Mouse (Mus musculus) MEL (cell line): ENCODE results near the gene Tmem114. TPM values are rescaled to one million over a fixed set of nuclear protein-coding genes. Genes with fewer than 3 reads are reported as not detected.

Experiments used
- DNase-seq: peaks from one replicate; pipeline ENCODE4 v3.0.0; 2011; ENCODE audit warnings: low read depth, low spot score
- H3K27ac ChIP-seq: 2 replicates; pipeline ENCODE4 v1.5.1; 2012; ENCODE audit warnings: low read depth, mild to moderate bottlenecking, control low read depth, low read length, moderate library complexity; ENCODE audit not compliant: control insufficient read depth
- H3K27me3 ChIP-seq, 2 experiments: fragments of 150-350 bp in 1 of 2; sonication (generic) in 1 of 2; 2 replicates each; pipeline ENCODE4 v1.6.1; 2012; ENCODE audit warnings: low read length in 2 of 2, mild to moderate bottlenecking in 2 of 2, improper control_type of control experiment in 1 of 2, moderate library complexity in 1 of 2; ENCODE audit not compliant: insufficient read depth in 2 of 2, control insufficient read depth in 1 of 2
- H3K36me3 ChIP-seq, 2 experiments: 2 replicates each; pipeline ENCODE4 v1.6.1; 2012 to 2014; ENCODE audit warnings: low read length in 2 of 2, improper control_type of control experiment in 1 of 2, inconsistent platforms in 1 of 2, mild to moderate bottlenecking in 1 of 2; ENCODE audit not compliant: insufficient read depth in 2 of 2, control insufficient read depth in 1 of 2
- H3K4me1 ChIP-seq, 2 experiments: fragments of 150-350 bp in 1 of 2; sonication (generic) in 1 of 2; 2 replicates each; pipeline ENCODE4 v1.6.1; 2012; ENCODE audit warnings: low read length in 2 of 2, improper control_type of control experiment in 1 of 2, mild to moderate bottlenecking in 1 of 2; ENCODE audit not compliant: insufficient read depth in 2 of 2, control insufficient read depth in 1 of 2
- H3K4me3 ChIP-seq, 2 experiments: fragments of 150-350 bp in 1 of 2; sonication (generic) in 1 of 2; 2 replicates each; pipeline ENCODE4 v1.5.1; 2012; ENCODE audit warnings: low read depth in 2 of 2, low read length in 2 of 2, mild to moderate bottlenecking in 2 of 2, moderate library complexity in 2 of 2, control low read depth in 1 of 2, improper control_type of control experiment in 1 of 2; ENCODE audit not compliant: control insufficient read depth in 1 of 2, insufficient read depth in 1 of 2
- H3K79me2 ChIP-seq: 2 replicates; pipeline ENCODE4 v1.6.1; 2012; ENCODE audit warnings: mild to moderate bottlenecking, low read length, moderate library complexity; ENCODE audit not compliant: control insufficient read depth, poor library complexity, insufficient read depth
- H3K9ac ChIP-seq: 2 replicates; pipeline ENCODE4 v1.6.1; 2012; ENCODE audit warnings: low read depth, mild to moderate bottlenecking, control low read depth, low read length, moderate library complexity; ENCODE audit not compliant: control insufficient read depth, poor library complexity, severe bottlenecking
- H3K9me3 ChIP-seq: fragments of 150-350 bp; sonication (generic); replicated peaks from 2 replicates; pipeline ENCODE4 v1.6.1; 2012; ENCODE audit warnings: mild to moderate bottlenecking, low read length, improper control_type of control experiment, moderate library complexity; ENCODE audit not compliant: insufficient read depth
- HCFC1 ChIP-seq: IDR thresholded peaks from 2 replicates; pipeline ENCODE4 v1.6.1; 2012; ENCODE audit warnings: low read depth, mild to moderate bottlenecking, inconsistent platforms, low read length, improper control_type of control experiment, moderate library complexity
- MAFK ChIP-seq: IDR thresholded peaks from 2 replicates; pipeline ENCODE4 v1.6.1; 2011; ENCODE audit warnings: low read depth, mild to moderate bottlenecking, low read length, improper control_type of control experiment, borderline replicate concordance
- MYC ChIP-seq: IDR thresholded peaks from 2 replicates; pipeline ENCODE4 v1.6.1; 2011; ENCODE audit warnings: low read depth, mild to moderate bottlenecking, low read length, improper control_type of control experiment, moderate library complexity
- RAD21 ChIP-seq: IDR thresholded peaks from 2 replicates; pipeline ENCODE4 v1.6.1; 2011; ENCODE audit warnings: mild to moderate bottlenecking, low read depth, low read length, improper control_type of control experiment
- TBP ChIP-seq: IDR thresholded peaks from 2 replicates; pipeline ENCODE4 v1.8.0; 2011; ENCODE audit warnings: low read depth, low read length, improper control_type of control experiment
- TCF12 ChIP-seq: IDR thresholded peaks from 2 replicates; pipeline ENCODE4 v1.6.1; 2014; ENCODE audit warnings: low read depth, mild to moderate bottlenecking, inconsistent platforms, low read length, improper control_type of control experiment, moderate library complexity
- ZC3H11A ChIP-seq: IDR thresholded peaks from 2 replicates; pipeline ENCODE4 v1.6.1; 2012; ENCODE audit warnings: low read depth, mild to moderate bottlenecking, inconsistent platforms, low read length, improper control_type of control experiment
- ZKSCAN1 ChIP-seq: IDR thresholded peaks from 2 replicates; pipeline ENCODE4 v1.6.1; 2012; ENCODE audit warnings: low read depth, mild to moderate bottlenecking, inconsistent platforms, low read length, improper control_type of control experiment, moderate library complexity
- ZMIZ1 ChIP-seq: IDR thresholded peaks from 2 replicates; pipeline ENCODE4 v1.6.1; 2012; ENCODE audit warnings: low read depth, mild to moderate bottlenecking, inconsistent platforms, low read length, improper control_type of control experiment, moderate library complexity
- ZNF384 ChIP-seq: IDR thresholded peaks from 2 replicates; pipeline ENCODE4 v1.6.1; 2012; ENCODE audit warnings: low read depth, mild to moderate bottlenecking, inconsistent platforms, low read length, improper control_type of control experiment
- polyA plus RNA-seq, 2 experiments: library from polyadenylated mRNA; stranded (reverse) in 1 of 2; unstranded in 1 of 2; fragments of >175 nt in 1 of 2; fragments of >200 nt in 1 of 2; gene quantifications; 2 replicates each; pipeline versions ENCODE4 v1.2.1 to v1.2.4; 2012; ENCODE audit warnings: low replicate concordance in 2 of 2, low read depth in 1 of 2; ENCODE audit not compliant: insufficient read length in 2 of 2, insufficient read depth in 1 of 2, missing spikeins in 1 of 2
- total RNA-seq: library from RNA; depleted of rRNA; stranded (reverse); fragments of 300-350 nt; gene quantifications from 2 replicates; pipeline ENCODE4 v1.2.3, GENCODE M21; 2012; rRNA removed

Tmem114 gene
- total and polyA plus RNA-seq, 3 experiments: not detected

DNA sequence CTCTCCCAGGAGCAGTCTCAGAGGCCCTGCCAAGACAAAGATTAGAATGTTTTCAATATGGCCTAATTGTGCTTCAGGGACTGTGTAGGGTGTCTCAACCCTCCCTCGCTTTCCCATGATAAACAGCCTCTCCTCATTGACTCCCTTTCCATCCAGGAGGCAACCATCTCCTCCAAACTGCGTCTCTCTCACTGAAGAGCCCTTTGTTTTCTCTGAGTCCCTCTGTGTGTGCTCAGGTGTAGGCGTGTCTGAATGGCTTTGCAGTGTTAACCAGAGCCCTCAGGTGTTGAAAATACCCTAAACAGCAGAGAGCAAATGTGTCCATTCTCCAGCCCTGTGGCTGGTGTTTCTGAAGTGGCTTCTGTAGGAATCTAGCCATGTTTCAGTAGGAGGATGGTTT, 61.9 kb downstream of the Tmem114 start:
- no peaks in the 10 kb centered on the region for H3K9me3 ChIP-seq
- DNase-seq: no peak
- H3K79me2 ChIP-seq: no peaks in the 10 kb centered on the region
- H3K36me3 ChIP-seq: no peaks in the 10 kb centered on the region
- no peaks in the 10 kb centered on the region for H3K27me3 ChIP-seq
- no peak overlapping the region for H3K4me3 ChIP-seq
- no peak overlapping the region for H3K9ac ChIP-seq
- H3K4me1 ChIP-seq: no peaks in the 10 kb centered on the region
- no peak overlapping the region for H3K27ac ChIP-seq
- TF ChIP-seq TBP (no peak), ZC3H11A (no peak), MYC (no peak), ZMIZ1 (no peak), ZKSCAN1 (no peak), HCFC1 (no peak), TCF12 (no peak), RAD21 (no peak), ZNF384 (no peak), MAFK (no peak)

Other genes with a start within 250 kb of the Tmem114 start
- gene Mettl22, start 45.7 kb upstream of the Tmem114 start, total RNA-seq: 11.7 and 12.0 TPM in 2 replicates
- gene Mettl22, start 45.7 kb upstream of the Tmem114 start, polyA plus RNA-seq: 10 to 100 TPM in 1 of 2 experiments, not detected in 1; 19.0 TPM
- gene Abat, start 88.3 kb upstream of the Tmem114 start, total RNA-seq: 0.23 and 0.27 TPM in 2 replicates
- gene Abat, start 88.3 kb upstream of the Tmem114 start, polyA plus RNA-seq: under 1 TPM in 1 of 2 experiments, not detected in 1; 0.77 TPM
- gene Pmm2, start 212.5 kb upstream of the Tmem114 start, total RNA-seq: 44.5 and 53.4 TPM in 2 replicates
- gene Pmm2, start 212.5 kb upstream of the Tmem114 start, polyA plus RNA-seq: 10 to 100 TPM in 1 of 2 experiments, not detected in 1; 96.0 TPM
- 18.4 and 22.5 TPM in 2 replicates for gene Tmem186, start 212.6 kb upstream of the Tmem114 start, total RNA-seq
- gene Tmem186, start 212.6 kb upstream of the Tmem114 start, polyA plus RNA-seq: 10 to 100 TPM; 18.9 to 99.9 TPM
- 19.5 and 21.4 TPM in 2 replicates for gene Carhsp1, start 247.0 kb upstream of the Tmem114 start, total RNA-seq
- 10 to 100 TPM in 1 of 2 experiments, not detected in 1; 28.0 TPM for gene Carhsp1, start 247.0 kb upstream of the Tmem114 start, polyA plus RNA-seq